Comparison of ENCODE assay signal across 10 mouse cellular contexts in genomic region chr6:61043524-61044450, GRCm38 (mm10).
DNase-seq lines count a peak whose midpoint lies in the region; ATAC-seq lines count a peak whose summit lies in the region.
"Had no signal": no experiment of that assay in that cellular context is flagged by ENCODE, and none has a peak within 500 bp of the region (broad histone marks: within the 10 kb centered on the region; RNA-seq: fewer than 3 reads in every experiment).

No protein-coding gene starts in this region.

- no peak overlapping the region for H3K4me2 ChIP-seq in neural tube, embryonic 11.5 days (ENCODE audit: low read depth)
- peak overlapping the region; percentile 23 for H3K4me2 ChIP-seq in midbrain, embryonic 13.5 days (replicated peaks)
- H3K4me2 ChIP-seq: liver, embryonic 15.5 days had no signal

- H3K9ac ChIP-seq in neural tube, embryonic 11.5 days (ENCODE audit: low read length) = no peak overlapping the region
- no peak overlapping the region for H3K9ac ChIP-seq in midbrain, embryonic 13.5 days (replicated peaks)
- H3K9ac ChIP-seq: liver, embryonic 15.5 days had no signal

- peak; percentile 14 for DNase-seq in neural tube, embryonic 11.5 days (ENCODE audit: low spot score)
- DNase-seq in neural tube, embryonic 10.5 days (ENCODE audit: extremely low spot score, low spot score) = no peak
- DNase-seq in forelimb bud, embryonic 11.5 days (ENCODE audit: low read depth, low spot score) = peak; percentile 39
- DNase-seq in gastrocnemius, postnatal 36 days = no peak
- DNase-seq in layer of hippocampus, postnatal 10 days (ENCODE audit: low spot score in 2 of 2) = no peak
- DNase-seq: gastrocnemius, postnatal 10 days; heart, postnatal 10 days had no signal

- ATAC-seq in neural tube, embryonic 11.5 days (ENCODE audit: insufficient read depth, low FRiP score, low TSS enrichment) = peak; percentile 58
- ATAC-seq in midbrain, embryonic 13.5 days = peak; percentile 71
- ATAC-seq in megakaryocyte, adult 5-6 weeks (ENCODE audit: poor library complexity, severe bottlenecking) = no peak

- intact Hi-C loops in gastrocnemius, postnatal 36 days (cut with DNase I) = no loop called here

- peak overlapping the region; percentile 73 for H3K27ac ChIP-seq in neural tube, embryonic 11.5 days (ENCODE audit: low read depth, low read length)
- peak overlapping the region; percentile 82 for H3K27ac ChIP-seq in midbrain, embryonic 13.5 days
- H3K27ac ChIP-seq: liver, embryonic 15.5 days had no signal

- H3K4me1 ChIP-seq in neural tube, embryonic 11.5 days (ENCODE audit: control insufficient read depth, insufficient read depth, low read length) = no peaks in the 10 kb centered on the region
- peaks cover 23% of the 10 kb centered on the region for H3K4me1 ChIP-seq in midbrain, embryonic 13.5 days (replicated peaks)
- H3K4me1 ChIP-seq: liver, embryonic 15.5 days had no signal

- peaks cover 18% of the 10 kb centered on the region for H3K27me3 ChIP-seq in neural tube, embryonic 11.5 days (ENCODE audit: control insufficient read depth, insufficient read depth, low read length)
- H3K27me3 ChIP-seq in midbrain, embryonic 13.5 days = no peaks in the 10 kb centered on the region
- H3K27me3 ChIP-seq: liver, embryonic 15.5 days had no signal

- WGBS in neural tube, embryonic 11.5 days = 51% methylated on average over 9 of the region's 9 CpGs
- 50% methylated on average over 9 of the region's 9 CpGs for WGBS in midbrain, embryonic 13.5 days

- no peak overlapping the region for H3K4me3 ChIP-seq in neural tube, embryonic 11.5 days (ENCODE audit: low read depth, low read length)
- no peak overlapping the region for H3K4me3 ChIP-seq in midbrain, embryonic 13.5 days (replicated peaks)
- H3K4me3 ChIP-seq: liver, embryonic 15.5 days had no signal

- no peaks in the 10 kb centered on the region for H3K36me3 ChIP-seq in neural tube, embryonic 11.5 days (ENCODE audit: control insufficient read depth, insufficient read depth, low read length)
- no peaks in the 10 kb centered on the region for H3K36me3 ChIP-seq in midbrain, embryonic 13.5 days
- H3K36me3 ChIP-seq: liver, embryonic 15.5 days had no signal

- no peaks in the 10 kb centered on the region for H3K9me3 ChIP-seq in neural tube, embryonic 11.5 days (ENCODE audit: control insufficient read depth, low read length)
- H3K9me3 ChIP-seq in midbrain, embryonic 13.5 days = no peaks in the 10 kb centered on the region
- H3K9me3 ChIP-seq: liver, embryonic 15.5 days had no signal

Comparison
In these comparisons a context has a peak if more than half of its experiments do, and no peak if none do; other contexts are left out.
1. DNase-seq: peak in neural tube, embryonic 11.5 days (single experiment) and forelimb bud, embryonic 11.5 days (single experiment); none in neural tube, embryonic 10.5 days (single experiment), gastrocnemius, postnatal 36 days (0 of 2) and layer of hippocampus, postnatal 10 days (0 of 2).